Mouse (Mus musculus): ENCODE data around the gene Fbxo42. TPM values are rescaled to one million over a fixed set of nuclear protein-coding genes. Genes with fewer than 3 reads are reported as not detected.

The Fbxo42 gene
- polyA plus RNA-seq, 1 experiment from 2014 or later, result 29.6 TPM

- Histone ChIP-seq H3K36me3 (replicated peaks) (peaks cover 6% of the 10 kb centered on the region; the same call in 1 of the 2 replicates), H3K4me1 (peaks cover 30% of the 10 kb centered on the region), H3K27ac (peak overlapping the region; percentile 84), H3K4me3 (peak overlapping the region; percentile 69), H3K27me3 (ENCODE audit: poor library complexity, severe bottlenecking) (no peaks in the 10 kb centered on the region), H3K9me3 (no peaks in the 10 kb centered on the region)
- no peak for DNase-seq (ENCODE audit: extremely low spot score, low spot score)
- WGBS, result 42% methylated on average over 2 of the region's 2 CpGs
Observed at GRCm38 (mm10) chr4:141213342-141213741, 65.6 kb downstream of the Fbxo42 start.

DNA sequence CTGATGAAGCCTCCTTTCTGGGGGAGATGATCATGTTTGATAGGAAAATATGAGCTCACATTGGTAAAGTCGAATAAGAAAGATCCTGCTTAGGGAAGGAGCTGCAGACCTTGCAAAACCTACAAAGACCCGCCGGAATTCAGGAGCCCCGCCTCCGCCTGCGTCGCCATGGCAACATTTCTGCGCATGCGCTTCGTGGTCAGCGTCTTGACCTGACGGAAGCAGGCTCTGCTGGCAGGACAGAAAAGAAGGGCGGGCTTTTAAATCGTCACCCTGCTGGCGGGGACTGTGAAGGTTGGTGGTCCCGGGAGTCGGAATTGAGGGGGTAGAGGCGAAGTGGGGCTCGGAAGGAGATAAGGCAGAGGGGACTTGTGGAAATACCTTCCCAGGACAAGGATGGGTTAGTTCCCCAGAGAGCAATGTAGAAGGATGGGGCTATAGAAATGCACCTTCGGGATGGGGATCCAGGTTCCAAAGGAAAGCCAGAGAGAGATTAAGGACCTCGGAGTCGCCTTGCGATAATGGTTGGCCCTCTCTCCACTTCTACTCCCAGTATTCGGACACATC is 66.1 kb downstream of the Fbxo42 start, which contains the start of gene Rsg1:
Rsg1 (plus strand) TSS at position 187 of the 567 bp plus-strand sequence.
- WGBS, result 0% methylated on average over 24 of the region's 24 CpGs
- H3K4me1 ChIP-seq, result peaks cover 33% of the 10 kb centered on the region
- peak; percentile 98 for DNase-seq (ENCODE audit: extremely low spot score, low spot score)
- no peaks in the 10 kb centered on the region for H3K9me3 ChIP-seq
- H3K27ac ChIP-seq, result peak within 1 kb of the TSS; percentile 84
- H3K36me3 ChIP-seq (replicated peaks), result peaks cover 12% of the 10 kb centered on the region; the same call in 1 of the 2 replicates
- peak within 1 kb of the TSS; percentile 69 for H3K4me3 ChIP-seq
- H3K27me3 ChIP-seq (ENCODE audit: poor library complexity, severe bottlenecking), result no peaks in the 10 kb centered on the region

DNA sequence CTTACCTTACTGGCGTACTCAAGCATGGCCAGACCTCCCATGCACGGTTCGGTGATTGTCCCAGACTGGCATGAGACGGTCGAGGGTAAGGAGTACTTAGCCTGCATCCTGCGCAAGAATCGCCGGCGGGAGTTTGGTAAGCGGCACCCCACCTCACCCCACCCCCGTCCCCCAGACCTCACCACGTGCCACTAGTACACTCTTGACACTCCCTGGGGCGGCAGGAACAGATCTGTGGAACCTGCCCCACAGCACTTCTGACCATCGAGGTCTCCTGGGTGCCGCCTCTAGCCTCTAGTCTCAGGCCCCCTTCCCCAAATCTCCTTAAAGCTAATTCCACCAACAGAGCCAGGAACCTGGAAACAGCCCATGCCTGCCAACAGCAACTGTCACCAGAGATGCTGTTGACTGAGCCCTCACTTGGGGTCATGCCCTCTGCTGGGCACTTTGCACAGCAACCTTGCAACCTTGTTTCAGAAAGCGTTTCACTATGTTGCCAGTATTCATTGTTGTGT is 66.7 kb downstream of the Fbxo42 start:
- Histone ChIP-seq H3K27ac (peak overlapping the region; percentile 84), H3K27me3 (ENCODE audit: poor library complexity, severe bottlenecking) (no peaks in the 10 kb centered on the region), H3K9me3 (no peaks in the 10 kb centered on the region), H3K36me3 (replicated peaks) (peaks cover 12% of the 10 kb centered on the region; the same call in 1 of the 2 replicates), H3K4me1 (peaks cover 36% of the 10 kb centered on the region), H3K4me3 (peak overlapping the region; percentile 69)
- DNase-seq (ENCODE audit: extremely low spot score, low spot score), result peak; percentile 49
- 4% methylated on average over 16 of the region's 16 CpGs for WGBS

GRCm38 (mm10) chr4:141219583-141220213 is 72.0 kb downstream of the Fbxo42 start:
- Histone ChIP-seq H3K27me3 (ENCODE audit: poor library complexity, severe bottlenecking) (no peaks in the 10 kb centered on the region), H3K36me3 (replicated peaks) (peaks cover 29% of the 10 kb centered on the region), H3K9me3 (no peaks in the 10 kb centered on the region), H3K27ac (no peak overlapping the region), H3K4me3 (no peak overlapping the region), H3K4me1 (peaks cover 9% of the 10 kb centered on the region)
- 92% methylated on average over 20 of the region's 20 CpGs for WGBS
- no peak for DNase-seq (ENCODE audit: extremely low spot score, low spot score)

- DNase-seq (ENCODE audit: extremely low spot score, low spot score), result no peak
- H3K4me1 ChIP-seq, result 0 out of 2 replicates have a peak, but pooled peaks cover 7% of the 10 kb centered on the region
- H3K4me3 ChIP-seq, result no peak overlapping the region
- no peaks in the 10 kb centered on the region for H3K9me3 ChIP-seq
- 84% methylated on average over 2 of the region's 2 CpGs for WGBS
- peaks cover 29% of the 10 kb centered on the region for H3K36me3 ChIP-seq (replicated peaks)
- no peaks in the 10 kb centered on the region for H3K27me3 ChIP-seq (ENCODE audit: poor library complexity, severe bottlenecking)
- H3K27ac ChIP-seq, result no peak overlapping the region
Observed at GRCm38 (mm10) chr4:141221848-141222247, 74.1 kb downstream of the Fbxo42 start.

GRCm38 (mm10) chr4:141222752-141223151 is 75.0 kb downstream of the Fbxo42 start:
- Histone ChIP-seq H3K4me1 (0 out of 2 replicates have a peak, but pooled peaks cover 7% of the 10 kb centered on the region), H3K27ac (no peak overlapping the region), H3K36me3 (replicated peaks) (peaks cover 28% of the 10 kb centered on the region), H3K4me3 (no peak overlapping the region), H3K9me3 (no peaks in the 10 kb centered on the region), H3K27me3 (ENCODE audit: poor library complexity, severe bottlenecking) (no peaks in the 10 kb centered on the region)
- no peak for DNase-seq (ENCODE audit: extremely low spot score, low spot score)
- WGBS, result 95% methylated on average over 5 of the region's 5 CpGs

DNA sequence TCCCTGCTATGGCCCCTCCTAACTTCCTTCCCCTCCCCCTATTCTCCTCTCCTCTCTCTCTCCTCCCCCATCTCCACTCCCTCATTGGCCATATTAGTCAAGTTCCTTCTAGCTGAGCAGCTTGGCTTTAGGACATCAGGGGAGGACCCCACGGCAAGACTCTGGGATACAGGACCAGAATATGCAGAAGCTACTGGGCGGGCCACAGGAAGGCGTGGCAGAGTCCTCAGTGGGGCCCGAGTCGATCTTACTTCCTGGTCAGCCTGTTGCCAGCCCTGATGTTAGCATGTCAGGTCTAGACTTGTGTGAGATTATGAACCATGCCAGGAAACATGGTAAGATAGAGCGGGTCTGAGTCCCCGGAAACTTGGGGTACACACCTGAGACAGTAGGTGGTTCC is 81.0 kb downstream of the Fbxo42 start:
- 88% methylated on average over 7 of the region's 7 CpGs for WGBS
- H3K4me1 ChIP-seq, result no peaks in the 10 kb centered on the region
- no peak for DNase-seq (ENCODE audit: extremely low spot score, low spot score)

DNA sequence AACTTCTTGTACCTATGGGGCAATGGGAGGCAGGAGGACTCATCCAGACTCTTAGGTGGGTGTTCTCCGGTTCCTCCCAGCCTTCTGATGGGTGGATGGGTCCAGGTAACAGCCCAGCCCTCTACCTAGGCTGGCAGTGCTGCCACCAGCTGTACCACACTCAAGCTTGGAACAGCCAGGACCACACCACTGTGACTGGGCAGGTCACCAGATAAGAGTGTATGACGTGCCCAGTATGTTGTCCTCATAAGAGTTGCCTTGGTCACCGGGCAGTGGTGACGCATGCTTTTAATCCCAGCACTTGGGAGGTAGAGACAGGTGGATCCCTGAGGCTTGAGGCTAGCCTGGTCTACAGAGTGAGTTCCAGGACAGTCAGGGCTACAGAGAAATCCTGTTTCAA is 85.5 kb downstream of the Fbxo42 start:
- no peak overlapping the region for H3K4me3 ChIP-seq
- 93% methylated on average over 4 of the region's 4 CpGs for WGBS
- peaks cover 32% of the 10 kb centered on the region for H3K27me3 ChIP-seq (ENCODE audit: poor library complexity, severe bottlenecking)
- DNase-seq (ENCODE audit: extremely low spot score, low spot score), result no peak
- no peak overlapping the region for H3K27ac ChIP-seq
- H3K36me3 ChIP-seq (replicated peaks), result no peaks in the 10 kb centered on the region
- H3K4me1 ChIP-seq, result no peaks in the 10 kb centered on the region
- 0 out of 2 replicates have a peak, but pooled peaks cover 3% of the 10 kb centered on the region for H3K9me3 ChIP-seq

More for the DNA sequence above, 81.0 kb downstream of the Fbxo42 start:
- Histone ChIP-seq H3K27me3 (ENCODE audit: poor library complexity, severe bottlenecking) (no peaks in the 10 kb centered on the region), H3K27ac (no peak overlapping the region), H3K9me3 (no peaks in the 10 kb centered on the region), H3K4me3 (no peak overlapping the region), H3K36me3 (replicated peaks) (no peaks in the 10 kb centered on the region)

DNA sequence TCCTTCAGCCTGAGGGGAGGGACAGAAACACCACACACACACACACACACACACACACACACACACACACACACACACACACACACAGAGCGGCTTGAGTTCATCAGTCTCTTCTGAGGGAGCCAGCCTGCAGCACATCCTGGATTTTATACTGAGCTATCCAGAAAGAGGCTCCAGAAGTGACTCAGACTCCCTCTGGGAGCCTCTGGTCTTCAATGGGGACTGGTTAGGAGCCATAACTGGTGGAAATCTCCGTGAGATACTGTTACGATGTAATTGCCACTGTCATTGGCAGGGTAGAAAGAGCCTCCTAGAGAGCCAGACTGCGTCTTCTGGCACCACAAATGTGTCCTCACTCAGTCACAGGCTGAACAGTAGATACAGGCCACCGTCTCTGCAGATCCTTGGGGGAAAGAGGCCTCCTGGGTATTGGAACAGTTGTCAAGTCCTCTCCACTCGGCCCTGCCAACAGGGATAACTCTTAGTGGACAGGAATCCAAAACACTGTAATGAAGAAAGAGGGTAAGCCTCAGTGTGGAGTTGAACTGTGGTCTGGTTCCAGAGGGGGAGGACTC is 87.9 kb downstream of the Fbxo42 start:
- Histone ChIP-seq H3K27ac (no peak overlapping the region), H3K9me3 (0 out of 2 replicates have a peak, but pooled peaks cover 3% of the 10 kb centered on the region), H3K4me3 (no peak overlapping the region), H3K4me1 (peaks cover 22% of the 10 kb centered on the region), H3K36me3 (replicated peaks) (no peaks in the 10 kb centered on the region), H3K27me3 (ENCODE audit: poor library complexity, severe bottlenecking) (peaks cover 57% of the 10 kb centered on the region)
- DNase-seq (ENCODE audit: extremely low spot score, low spot score), result no peak
- WGBS, result 78% methylated on average over 6 of the region's 6 CpGs

GRCm38 (mm10) chr4:141236856-141237255 is 89.1 kb downstream of the Fbxo42 start:
- 0 out of 2 replicates have a peak, but pooled peaks cover 3% of the 10 kb centered on the region for H3K9me3 ChIP-seq
- peaks cover 30% of the 10 kb centered on the region for H3K4me1 ChIP-seq
- H3K27ac ChIP-seq, result no peak overlapping the region
- H3K4me3 ChIP-seq, result no peak overlapping the region
- WGBS, result 76% methylated on average over 3 of the region's 3 CpGs
- no peak for DNase-seq (ENCODE audit: extremely low spot score, low spot score)
- H3K27me3 ChIP-seq (ENCODE audit: poor library complexity, severe bottlenecking), result peaks cover 69% of the 10 kb centered on the region
- H3K36me3 ChIP-seq (replicated peaks), result no peaks in the 10 kb centered on the region

- peaks cover 88% of the 10 kb centered on the region for H3K27me3 ChIP-seq (ENCODE audit: poor library complexity, severe bottlenecking)
- peak overlapping the region; percentile 49 for H3K4me3 ChIP-seq
- no peaks in the 10 kb centered on the region for H3K36me3 ChIP-seq (replicated peaks)
- 0 out of 2 replicates have a peak overlapping the region, but pooled peaks have one; percentile 9 for H3K27ac ChIP-seq
- H3K4me1 ChIP-seq, result peaks cover 48% of the 10 kb centered on the region
- no peak for DNase-seq (ENCODE audit: extremely low spot score, low spot score)
- 0 out of 2 replicates have a peak, but pooled peaks cover 3% of the 10 kb centered on the region for H3K9me3 ChIP-seq
- WGBS, result 5% methylated on average over 20 of the region's 20 CpGs
Observed at GRCm38 (mm10) chr4:141238492-141239387, 91.0 kb downstream of the Fbxo42 start.

Measured in forebrain, embryonic 10.5 days (tissue).